Mouse (Mus musculus): Measurements from ENCODE around the gene Slc43a3. TPM values are rescaled to one million over a fixed set of nuclear protein-coding genes. Genes with fewer than 3 reads are reported as not detected.
A peak's percentile ranks its signal among the peaks of the same experiment; 100 is the strongest.

Gene Slc43a3
- polyA plus RNA-seq (2012; rRNA removed), result 0.82 and 1.3 TPM in 2 replicates

- TF ChIP-seq CTCF (IDR thresholded peaks at IDR 0.05; ENCODE audit: borderline replicate concordance, insufficient read depth, low read depth, low read length), result no peak
- no peak for TF ChIP-seq POLR2A (IDR thresholded peaks at IDR 0.05; ENCODE audit: borderline replicate concordance, insufficient read depth, low read length)
- H3K27me3 ChIP-seq (ENCODE audit: control insufficient read depth, insufficient read depth, low read length), result no peaks in the 10 kb centered on the region; the same call in 1 of the 2 replicates
- DNase-seq, result peak in 1 of 2 experiments; percentile 9
- H3K4me3 ChIP-seq (replicated peaks; ENCODE audit: insufficient read depth, low read depth, low read length), result no peak within 1 kb of the TSS
- 22% methylated on average over 38 of the region's 38 CpGs for WGBS
- no peaks in the 10 kb centered on the region; the same call in 1 of the 2 replicates for H3K4me1 ChIP-seq (ENCODE audit: control insufficient read depth, insufficient read depth, low read length)
- H3K27ac ChIP-seq (ENCODE audit: insufficient read depth, low read length), result no peak within 1 kb of the TSS
These were observed at the start of gene Slc43a3 for GRCm38 (mm10) chr2:84936474-84937429. Gene Slc43a3 (plus strand): TSS chr2:84936579.

- H3K27ac ChIP-seq (ENCODE audit: insufficient read depth, low read length), result no peak overlapping the region
- WGBS, result under 1% methylated on average over 39 of the region's 39 CpGs
- H3K27me3 ChIP-seq (ENCODE audit: control insufficient read depth, insufficient read depth, low read length), result peaks cover 7% of the 10 kb centered on the region
- no peak for TF ChIP-seq POLR2A (IDR thresholded peaks at IDR 0.05; ENCODE audit: borderline replicate concordance, insufficient read depth, low read length)
- no peak for TF ChIP-seq CTCF (IDR thresholded peaks at IDR 0.05; ENCODE audit: borderline replicate concordance, insufficient read depth, low read depth, low read length)
- no peak for DNase-seq
- no peaks in the 10 kb centered on the region for H3K4me1 ChIP-seq (ENCODE audit: control insufficient read depth, insufficient read depth, low read length)
- H3K4me3 ChIP-seq (replicated peaks; ENCODE audit: insufficient read depth, low read depth, low read length), result no peak overlapping the region
These were observed 49.5 kb upstream of the Slc43a3 start for GRCm38 (mm10) chr2:84886821-84887281.

- TF ChIP-seq CTCF (IDR thresholded peaks at IDR 0.05; ENCODE audit: borderline replicate concordance, insufficient read depth, low read depth, low read length), result no peak
- no peak for TF ChIP-seq POLR2A (IDR thresholded peaks at IDR 0.05; ENCODE audit: borderline replicate concordance, insufficient read depth, low read length)
- DNase-seq, result no peak
- peak overlapping the region; percentile 37 for H3K4me3 ChIP-seq (replicated peaks; ENCODE audit: insufficient read depth, low read depth, low read length)
- H3K27me3 ChIP-seq (ENCODE audit: control insufficient read depth, insufficient read depth, low read length), result peaks cover 7% of the 10 kb centered on the region
- under 1% methylated on average over 58 of the region's 58 CpGs for WGBS
- no peak overlapping the region for H3K27ac ChIP-seq (ENCODE audit: insufficient read depth, low read length)
- H3K4me1 ChIP-seq (ENCODE audit: control insufficient read depth, insufficient read depth, low read length), result no peaks in the 10 kb centered on the region
These were observed 48.7 kb upstream of the Slc43a3 start for GRCm38 (mm10) chr2:84887411-84888271.

DNA sequence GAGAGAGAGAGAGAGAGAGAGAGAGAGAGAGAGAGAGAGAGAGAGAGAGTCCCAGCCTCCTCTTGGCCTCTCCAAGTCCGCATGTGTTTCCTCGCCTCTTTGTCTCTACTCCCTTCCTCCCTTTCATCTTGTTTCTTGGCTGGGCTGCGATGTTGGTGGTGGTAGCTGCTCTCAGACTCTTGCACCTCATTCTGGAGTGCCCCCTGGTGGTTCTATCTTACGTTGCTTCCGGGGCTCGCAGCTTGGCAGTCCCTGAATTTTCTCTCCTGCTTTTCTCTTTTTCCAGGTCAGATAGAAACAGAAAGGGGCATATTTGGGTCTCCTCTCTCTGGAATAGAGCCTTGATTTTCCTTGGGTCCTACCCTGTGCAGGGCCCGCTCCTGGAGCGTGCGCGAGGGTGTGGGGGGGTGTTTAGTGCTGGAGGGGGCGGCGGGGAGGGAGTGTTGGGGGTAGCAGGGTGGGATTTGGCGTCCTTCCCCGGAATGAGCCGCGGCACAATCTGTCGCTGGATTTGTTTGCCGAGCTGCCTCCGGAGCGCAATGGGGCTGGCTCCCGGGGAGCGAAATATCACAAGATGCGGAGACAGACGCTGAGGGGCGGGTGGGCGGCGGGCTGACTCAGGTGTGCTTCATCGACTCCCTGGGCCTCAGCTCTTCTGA lies 47.6 kb upstream of the Slc43a3 start:
- H3K4me3 ChIP-seq (replicated peaks; ENCODE audit: insufficient read depth, low read depth, low read length), result no peak overlapping the region
- H3K4me1 ChIP-seq (ENCODE audit: control insufficient read depth, insufficient read depth, low read length), result no peaks in the 10 kb centered on the region
- peaks cover 5% of the 10 kb centered on the region for H3K27me3 ChIP-seq (ENCODE audit: control insufficient read depth, insufficient read depth, low read length)
- TF ChIP-seq POLR2A (IDR thresholded peaks at IDR 0.05; ENCODE audit: borderline replicate concordance, insufficient read depth, low read length) (no peak), CTCF (IDR thresholded peaks at IDR 0.05; ENCODE audit: borderline replicate concordance, insufficient read depth, low read depth, low read length) (peak; percentile 13; the same call in 1 of the 2 replicates)
- DNase-seq, result peak; percentile 27 to 36
- H3K27ac ChIP-seq (ENCODE audit: insufficient read depth, low read length), result no peak overlapping the region
- 2% methylated on average over 28 of the region's 28 CpGs for WGBS

GRCm38 (mm10) chr2:84889316-84890044 lies 46.9 kb upstream of the Slc43a3 start:
- no peaks in the 10 kb centered on the region for H3K4me1 ChIP-seq (ENCODE audit: control insufficient read depth, insufficient read depth, low read length)
- 9% methylated on average over 14 of the region's 14 CpGs for WGBS
- no peak overlapping the region for H3K4me3 ChIP-seq (replicated peaks; ENCODE audit: insufficient read depth, low read depth, low read length)
- TF ChIP-seq CTCF (IDR thresholded peaks at IDR 0.05; ENCODE audit: borderline replicate concordance, insufficient read depth, low read depth, low read length) (no peak), POLR2A (IDR thresholded peaks at IDR 0.05; ENCODE audit: borderline replicate concordance, insufficient read depth, low read length) (no peak)
- no peak overlapping the region for H3K27ac ChIP-seq (ENCODE audit: insufficient read depth, low read length)
- peaks cover 5% of the 10 kb centered on the region for H3K27me3 ChIP-seq (ENCODE audit: control insufficient read depth, insufficient read depth, low read length)
- DNase-seq, result no peak

DNA sequence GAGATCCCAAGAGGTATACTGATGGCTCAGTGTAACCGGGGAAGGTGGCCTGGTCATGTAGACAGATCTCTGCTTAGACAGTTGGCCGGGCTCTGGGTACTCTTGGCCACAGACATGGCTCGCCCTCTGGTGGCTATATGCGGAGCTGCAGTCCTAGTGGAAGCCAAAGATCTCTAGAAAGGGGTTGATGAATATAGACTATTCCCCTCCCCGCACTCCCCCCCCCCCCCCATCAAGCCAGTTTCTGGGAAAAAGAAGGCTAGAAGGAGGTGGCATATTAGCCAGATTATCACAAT lies 46.4 kb upstream of the Slc43a3 start:
- Histone ChIP-seq H3K4me1 (ENCODE audit: control insufficient read depth, insufficient read depth, low read length) (no peaks in the 10 kb centered on the region), H3K4me3 (replicated peaks; ENCODE audit: insufficient read depth, low read depth, low read length) (no peak overlapping the region), H3K27me3 (ENCODE audit: control insufficient read depth, insufficient read depth, low read length) (peaks cover 5% of the 10 kb centered on the region), H3K27ac (ENCODE audit: insufficient read depth, low read length) (no peak overlapping the region)
- TF ChIP-seq POLR2A (IDR thresholded peaks at IDR 0.05; ENCODE audit: borderline replicate concordance, insufficient read depth, low read length) (no peak), CTCF (IDR thresholded peaks at IDR 0.05; ENCODE audit: borderline replicate concordance, insufficient read depth, low read depth, low read length) (peak; percentile 82)
- WGBS, result 0% methylated on average over 5 of the region's 5 CpGs
- DNase-seq, result peak; percentile 73 to 78

Data from cerebellum, adult 2 months (tissue).